Mouse (Mus musculus) cerebellum, adult 9-11 months (tissue): ENCODE data around the gene Cela2a.
A peak's percentile ranks its signal among the peaks of the same experiment; 100 is the strongest.

Experiments
- DNase-seq: peaks from one replicate; pipeline ENCODE4 v3.0.0; 2022

Cela2a gene

GRCm38 (mm10) chr4:141826060-141826459 lies at the start of gene Cela2a:
TSS of gene Cela2a (minus strand) at chr4:141826160.
- DNase-seq = no peak

- no peak for DNase-seq
Measured at GRCm38 (mm10) chr4:141875481-141876108, 49.6 kb upstream of the Cela2a start.

GRCm38 (mm10) chr4:141874601-141875460 lies 48.9 kb upstream of the Cela2a start, which contains the start of gene Efhd2:
TSS of gene Efhd2 (minus strand) at chr4:141874920.
- DNase-seq = peak; percentile 82

- no peak for DNase-seq
Measured at GRCm38 (mm10) chr4:141874111-141874600, 48.2 kb upstream of the Cela2a start.

GRCm38 (mm10) chr4:141872977-141873376 lies 47.0 kb upstream of the Cela2a start:
- peak; percentile 49 for DNase-seq

- DNase-seq = peak; percentile 81
Measured at GRCm38 (mm10) chr4:141871909-141872308, 45.9 kb upstream of the Cela2a start.

GRCm38 (mm10) chr4:141871333-141871725 lies 45.4 kb upstream of the Cela2a start:
- no peak for DNase-seq

- peak; percentile 75 for DNase-seq
Measured at GRCm38 (mm10) chr4:141870666-141871332, 44.8 kb upstream of the Cela2a start.

GRCm38 (mm10) chr4:141869436-141870215 lies 43.7 kb upstream of the Cela2a start:
- DNase-seq = peak; percentile 36

- peak; percentile 32 for DNase-seq
Measured at GRCm38 (mm10) chr4:141868051-141868450, 42.1 kb upstream of the Cela2a start.

- DNase-seq = peak; percentile 62
Measured at GRCm38 (mm10) chr4:141867498-141867897, 41.5 kb upstream of the Cela2a start.

GRCm38 (mm10) chr4:141866933-141867490 lies 41.1 kb upstream of the Cela2a start:
- peak; percentile 67 for DNase-seq

GRCm38 (mm10) chr4:141865600-141865999 lies 39.6 kb upstream of the Cela2a start:
- DNase-seq = peak; percentile 31

GRCm38 (mm10) chr4:141865006-141865405 lies 39.0 kb upstream of the Cela2a start:
- DNase-seq = no peak

- no peak for DNase-seq
Measured at GRCm38 (mm10) chr4:141864506-141864905, 38.5 kb upstream of the Cela2a start.

- peak; percentile 13 for DNase-seq
Measured at GRCm38 (mm10) chr4:141863726-141864280, 37.8 kb upstream of the Cela2a start.

GRCm38 (mm10) chr4:141862867-141863266 lies 36.9 kb upstream of the Cela2a start:
- DNase-seq = no peak

- peak; percentile 12 for DNase-seq
Measured at GRCm38 (mm10) chr4:141861591-141862295, 35.8 kb upstream of the Cela2a start.

GRCm38 (mm10) chr4:141860246-141860841 lies 34.4 kb upstream of the Cela2a start:
- peak; percentile 36 for DNase-seq

GRCm38 (mm10) chr4:141859351-141859750 lies 33.4 kb upstream of the Cela2a start:
- no peak for DNase-seq

GRCm38 (mm10) chr4:141858501-141858900 lies 32.5 kb upstream of the Cela2a start:
- DNase-seq = peak; percentile 17
